Mouse (Mus musculus): ENCODE measurements around the gene Dntt.
A peak's percentile ranks its signal among the peaks of the same experiment; 100 is the strongest.

The Dntt gene

DNA sequence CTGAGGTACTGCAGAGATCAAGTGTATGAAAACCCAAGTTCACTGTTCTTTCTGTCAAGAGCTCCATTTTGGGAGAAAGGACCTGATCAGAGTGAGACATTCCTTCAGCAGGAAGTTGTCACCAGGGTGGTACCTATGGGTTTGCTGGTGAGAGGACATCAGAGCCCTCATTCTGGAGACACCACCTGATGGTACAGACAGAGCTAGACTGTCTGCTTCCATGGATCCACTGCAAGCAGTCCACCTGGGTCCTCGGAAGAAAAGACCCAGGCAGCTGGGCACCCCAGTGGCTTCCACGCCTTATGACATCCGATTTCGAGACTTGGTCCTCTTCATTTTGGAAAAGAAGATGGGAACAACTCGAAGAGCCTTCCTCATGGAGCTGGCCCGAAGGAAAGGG, at the start of gene Dntt:
Gene Dntt (plus strand): TSS at position 57 of the 400 bp plus-strand sequence.
- no peak for DNase-seq (ENCODE audit: low spot score)

DNA sequence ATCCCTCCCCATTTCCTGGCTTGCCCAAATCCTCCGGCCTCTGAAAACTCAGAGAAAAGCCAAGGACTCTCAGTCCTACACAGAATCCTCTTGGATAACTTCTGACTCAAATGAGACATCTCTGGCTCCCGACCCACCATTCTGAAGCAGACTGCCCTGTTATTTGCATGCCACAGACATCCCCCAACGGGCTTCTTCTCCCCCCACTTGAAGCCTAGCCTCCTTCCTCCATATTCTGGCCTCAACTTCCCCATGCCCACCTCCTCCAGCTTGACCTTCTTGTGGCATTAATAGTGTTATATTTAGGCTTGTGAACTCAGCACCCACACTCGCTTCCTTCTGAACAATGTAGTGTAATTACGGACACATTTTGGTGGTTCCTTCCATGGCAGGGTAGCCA, 48.4 kb upstream of the Dntt start:
- no peak for DNase-seq (ENCODE audit: low spot score)

DNA sequence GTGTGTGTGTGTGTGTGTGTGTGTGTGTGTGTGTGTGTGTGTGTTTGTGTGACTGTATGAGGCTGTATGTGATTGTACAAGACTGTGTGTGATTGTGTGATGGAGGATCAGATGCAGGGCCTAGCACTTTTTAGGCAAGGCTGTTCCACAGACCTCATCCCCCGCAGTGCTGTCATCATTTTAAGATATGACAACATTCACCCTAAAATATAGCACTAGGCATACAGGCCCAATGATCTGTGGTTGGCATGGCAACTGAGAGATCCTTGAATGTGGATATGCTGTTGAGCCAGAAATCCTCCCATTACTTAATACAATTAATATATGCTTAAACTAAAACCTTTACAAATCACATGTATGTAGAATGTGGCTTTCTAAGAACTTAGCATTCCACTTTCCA, 44.5 kb upstream of the Dntt start:
- DNase-seq (ENCODE audit: low spot score) = no peak

DNA sequence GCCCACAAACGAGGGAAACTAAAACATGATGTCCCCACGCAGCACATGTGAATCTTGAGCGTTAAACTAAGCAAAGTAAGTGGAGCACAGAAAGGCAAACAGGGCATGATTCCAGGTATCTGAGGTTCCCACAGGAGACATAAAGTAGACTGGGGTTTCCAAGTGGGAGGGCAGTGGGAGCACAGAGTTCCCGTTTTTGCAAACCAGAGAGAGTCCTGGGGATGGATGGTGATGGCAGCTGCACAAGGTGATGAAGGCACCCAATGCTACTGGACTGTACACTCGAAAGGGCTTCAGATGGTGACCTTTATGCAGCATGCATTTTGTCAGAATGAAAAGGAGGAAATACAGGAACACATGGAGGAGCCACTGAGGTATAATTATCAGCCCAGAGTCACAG, 40.2 kb upstream of the Dntt start:
- no peak for DNase-seq (ENCODE audit: low spot score)

DNA sequence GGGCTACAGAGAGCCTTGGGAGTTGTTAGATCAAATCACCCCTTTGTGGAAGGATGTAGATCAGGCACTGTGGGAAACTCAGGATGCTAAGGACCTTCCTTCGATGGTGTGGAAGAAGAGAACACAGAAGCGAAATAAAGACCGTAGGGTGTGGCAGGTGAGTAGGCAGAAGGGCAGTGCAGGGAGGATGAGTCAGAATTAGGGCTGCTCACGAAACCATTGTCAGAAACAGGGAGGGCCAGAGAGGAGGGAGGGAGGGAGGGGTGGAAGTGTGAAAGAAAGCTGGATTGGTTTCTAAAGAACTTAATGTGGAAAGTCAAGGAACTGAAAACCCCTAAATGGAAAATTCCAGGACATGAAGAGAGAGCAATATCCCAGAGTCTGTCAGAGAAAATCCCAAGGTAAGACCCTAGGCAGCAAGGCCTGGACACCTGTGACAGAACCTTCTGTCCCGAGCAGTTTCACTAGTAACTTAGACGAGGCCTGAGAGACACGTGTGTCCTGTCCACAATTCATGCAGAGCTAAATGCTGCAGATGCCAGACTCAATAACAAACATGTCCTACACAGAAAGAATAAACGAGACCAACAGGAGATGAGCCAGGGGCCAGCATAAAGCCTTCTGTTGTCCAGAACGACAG, 39.0 kb upstream of the Dntt start:
- no peak for DNase-seq (ENCODE audit: low spot score)

DNA sequence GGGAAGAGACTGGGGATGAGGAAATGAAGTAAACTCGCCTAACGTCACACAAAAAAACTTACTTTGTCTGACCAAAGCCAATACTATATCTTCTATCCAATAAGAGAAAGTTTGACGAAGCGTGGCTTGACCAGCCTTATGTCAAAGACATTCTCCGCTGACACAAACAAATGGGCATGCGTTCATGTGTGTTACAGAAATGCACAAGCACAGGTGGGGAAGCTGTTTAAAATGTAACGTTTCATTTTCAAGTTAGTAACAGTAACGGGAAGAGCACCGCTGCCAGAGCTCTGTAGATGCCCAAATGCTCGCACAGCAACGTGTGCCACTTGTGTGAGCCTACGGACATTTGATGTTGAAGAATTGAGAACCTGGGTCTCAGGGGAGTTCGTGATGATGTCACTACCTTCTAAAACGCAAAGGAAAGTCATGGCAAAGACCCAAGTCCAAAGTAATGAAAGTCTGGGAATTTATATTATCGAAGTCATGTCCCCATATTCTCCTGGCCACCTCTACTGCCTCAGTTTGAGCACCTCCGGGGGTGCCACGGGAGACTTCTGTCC, 38.2 kb upstream of the Dntt start:
- DNase-seq (ENCODE audit: low spot score) = no peak

DNA sequence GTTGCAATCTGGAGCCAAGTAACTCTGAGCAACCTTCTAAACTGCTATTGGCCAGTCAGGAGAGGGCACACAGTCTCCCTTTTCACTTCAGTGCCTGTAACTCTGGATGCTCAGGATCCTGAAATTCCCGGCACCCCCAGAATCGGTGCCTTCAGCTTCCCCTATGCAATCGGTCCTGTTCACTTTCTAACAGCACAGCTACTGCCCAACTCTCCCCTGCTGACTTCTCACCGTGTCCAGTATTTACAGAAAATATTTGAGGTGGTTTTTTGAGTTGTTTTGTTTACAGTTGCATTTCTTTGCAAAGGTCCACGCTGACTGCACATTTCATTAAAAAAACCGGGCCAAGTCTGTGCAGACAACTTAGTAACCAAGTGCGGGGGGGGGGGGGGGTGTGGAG, 37.4 kb upstream of the Dntt start:
- no peak for DNase-seq (ENCODE audit: low spot score)

DNA sequence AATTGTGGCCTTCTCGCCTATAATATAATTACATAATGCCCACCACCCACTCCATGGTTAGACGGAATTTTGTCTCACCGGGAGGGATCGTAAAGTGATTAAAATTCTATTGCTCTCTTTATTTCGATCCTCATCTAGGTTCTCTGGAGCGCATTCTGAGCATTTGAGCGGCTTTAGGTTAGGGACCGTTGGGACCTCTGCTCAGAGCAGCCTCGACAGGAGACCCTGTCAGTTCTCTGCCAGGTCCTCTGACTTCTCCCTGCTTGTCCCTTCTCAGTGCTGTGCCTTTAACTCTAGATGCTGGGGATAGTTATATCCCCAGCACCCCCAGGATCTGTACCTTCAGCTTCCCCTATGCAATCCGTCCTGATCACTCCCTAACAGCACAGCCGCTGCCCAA, 37.0 kb upstream of the Dntt start:
- no peak for DNase-seq (ENCODE audit: low spot score)

DNA sequence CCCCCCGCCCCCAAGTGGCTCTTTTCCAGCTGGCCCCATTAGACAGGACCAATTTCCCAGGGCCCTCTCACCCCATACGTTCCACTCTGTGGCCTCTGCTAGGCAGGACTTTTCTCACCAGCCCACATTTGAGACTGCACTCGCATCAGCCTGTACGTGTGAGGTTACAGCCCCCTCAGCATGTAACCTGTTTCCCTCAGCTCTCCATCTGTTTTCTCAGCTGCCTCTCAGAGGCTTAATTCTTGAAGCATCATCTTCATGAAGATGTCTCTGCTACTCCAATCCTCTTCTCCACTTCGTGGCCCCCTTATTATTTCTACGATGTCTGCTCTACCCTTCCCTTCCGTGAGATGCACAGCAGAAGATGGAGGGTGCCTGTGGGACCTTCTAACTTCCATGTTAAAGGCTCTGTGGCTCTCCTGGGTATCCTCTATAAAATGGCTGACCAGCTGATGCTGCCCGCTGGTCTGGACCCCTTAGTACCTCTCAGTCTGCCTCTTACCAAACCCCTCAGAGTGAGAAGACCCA, 36.5 kb upstream of the Dntt start:
- no peak for DNase-seq (ENCODE audit: low spot score)

DNA sequence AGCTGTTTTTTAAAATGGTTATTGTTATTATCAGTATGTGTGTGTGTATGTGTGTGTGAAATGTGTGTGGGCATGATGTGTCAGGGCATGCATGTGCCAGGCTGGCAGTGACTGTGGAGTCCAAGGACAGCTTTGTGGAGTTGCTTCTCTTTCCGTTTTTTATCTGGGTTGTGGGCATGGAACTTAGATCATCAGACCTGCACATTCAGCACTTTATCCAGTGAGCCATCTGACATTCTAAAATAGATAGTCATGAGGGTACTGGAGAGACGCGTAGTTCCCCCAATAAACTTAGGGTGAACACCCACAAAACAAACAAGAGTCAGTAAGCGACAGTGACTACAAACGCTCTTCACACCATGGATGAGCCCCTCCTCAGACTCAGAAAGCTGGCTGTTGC, 35.7 kb upstream of the Dntt start:
- no peak for DNase-seq (ENCODE audit: low spot score)

DNA sequence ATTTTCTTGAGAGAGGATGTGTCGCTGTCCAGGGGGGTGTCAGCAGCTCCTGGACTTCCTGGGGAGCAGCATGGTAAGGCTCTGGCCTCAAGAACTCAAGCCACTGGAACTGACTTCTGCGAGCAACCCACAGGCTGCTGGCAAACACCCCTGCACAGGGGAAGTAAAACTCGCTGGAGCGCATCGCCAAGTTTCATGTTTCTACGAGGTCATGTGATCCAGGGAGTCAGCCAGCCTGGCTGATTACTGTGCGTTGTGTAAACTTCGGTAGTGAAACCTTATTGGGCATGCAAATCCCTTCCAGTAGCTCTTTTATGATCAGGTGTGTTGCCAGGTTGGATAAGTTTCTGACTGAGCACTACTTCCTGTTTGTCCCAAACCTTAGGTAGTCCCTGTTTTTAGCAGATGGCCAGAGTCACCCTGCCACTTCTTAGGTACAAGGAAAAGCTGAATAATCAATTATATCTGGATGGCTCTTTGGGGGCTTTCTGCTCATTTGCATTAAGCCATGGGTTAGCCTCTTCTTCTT, 35.0 kb upstream of the Dntt start, which contains the start of gene Blnk:
Gene Blnk (minus strand): TSS at position 479 of the 529 bp plus-strand sequence.
- DNase-seq (ENCODE audit: low spot score) = peak; percentile 71

DNA sequence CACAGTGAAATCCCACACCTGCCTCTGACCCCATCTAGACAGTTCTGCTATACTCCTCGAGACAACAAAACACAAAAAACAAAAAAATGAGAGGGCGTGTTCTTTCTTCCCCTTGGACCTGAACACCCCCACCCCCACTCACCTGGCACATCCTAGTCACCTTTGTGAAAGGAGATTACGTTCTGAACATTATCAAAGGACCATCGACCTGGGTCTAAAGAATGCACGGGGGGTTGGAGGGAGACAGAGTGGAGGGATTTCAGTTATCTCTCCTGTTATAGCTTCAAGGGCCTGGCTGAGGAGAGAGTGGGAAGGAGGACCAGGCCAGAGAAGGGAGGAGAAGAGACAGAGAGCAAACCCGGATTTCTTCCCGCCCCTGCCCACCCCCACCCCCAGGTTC, 34.2 kb upstream of the Dntt start:
- DNase-seq (ENCODE audit: low spot score) = no peak

DNA sequence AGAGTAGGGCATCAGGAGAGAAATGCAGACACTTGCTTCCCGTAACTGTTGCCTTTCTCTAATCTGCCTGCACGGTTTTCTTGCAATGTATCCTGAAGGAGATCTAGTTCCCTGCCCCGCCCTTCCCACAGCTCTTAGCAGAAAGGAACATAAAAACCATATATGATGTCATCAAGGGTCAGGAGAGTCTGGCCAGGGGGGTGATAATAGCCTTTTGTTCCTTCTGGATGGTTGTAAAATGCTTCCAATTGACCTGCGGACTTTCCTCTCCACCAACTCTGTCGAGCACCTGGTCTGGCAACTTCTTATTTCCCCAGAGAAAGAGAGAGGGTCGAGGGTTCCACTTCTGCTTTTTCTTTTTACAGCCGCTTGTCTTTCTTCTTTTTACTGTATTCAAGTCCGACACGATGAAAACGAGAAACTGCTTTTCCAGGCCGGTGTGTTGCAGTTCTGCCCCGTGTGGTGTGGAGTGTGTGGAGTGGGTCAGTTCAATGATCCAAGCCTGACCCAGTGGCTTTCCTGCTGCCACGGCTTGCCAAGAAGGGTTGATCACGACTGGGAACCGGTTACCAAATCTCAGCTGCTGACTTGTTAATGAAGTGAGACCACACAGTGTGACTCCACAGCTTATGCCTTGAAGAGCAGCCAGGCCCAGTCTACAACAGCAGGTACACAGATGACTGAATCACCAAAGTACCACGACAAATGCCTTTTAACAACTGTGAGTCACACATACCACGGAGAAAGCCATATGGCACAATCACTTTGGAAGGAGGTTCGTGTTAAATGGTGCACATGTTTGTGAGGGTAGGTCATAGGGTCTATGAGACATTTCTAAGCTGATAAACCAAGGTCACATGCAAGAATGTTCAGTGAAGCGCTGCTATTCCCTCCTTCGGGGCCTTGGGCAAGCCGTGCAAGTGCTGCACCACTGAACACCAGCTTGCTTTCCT, 33.4 kb upstream of the Dntt start:
- no peak for DNase-seq (ENCODE audit: low spot score)

DNA sequence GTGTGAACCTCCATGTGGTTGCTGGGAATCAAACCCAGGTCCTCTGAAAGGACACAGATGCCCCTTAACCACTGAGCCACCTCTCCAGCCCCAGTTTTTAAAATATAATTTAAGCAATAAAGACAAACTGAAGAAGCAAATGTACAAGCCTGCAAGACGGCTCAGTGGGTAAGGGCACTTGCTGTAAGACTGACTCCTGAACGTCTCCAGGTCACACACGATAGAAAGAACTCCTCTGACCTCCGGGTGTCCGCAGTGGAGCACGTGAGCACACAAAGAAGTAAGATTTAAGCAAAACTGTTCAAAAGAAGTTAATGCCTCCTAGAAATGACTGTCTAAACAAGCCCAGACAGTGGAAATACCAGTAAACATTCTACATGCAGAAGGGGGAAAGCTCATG, 32.4 kb upstream of the Dntt start:
- DNase-seq (ENCODE audit: low spot score) = no peak

DNA sequence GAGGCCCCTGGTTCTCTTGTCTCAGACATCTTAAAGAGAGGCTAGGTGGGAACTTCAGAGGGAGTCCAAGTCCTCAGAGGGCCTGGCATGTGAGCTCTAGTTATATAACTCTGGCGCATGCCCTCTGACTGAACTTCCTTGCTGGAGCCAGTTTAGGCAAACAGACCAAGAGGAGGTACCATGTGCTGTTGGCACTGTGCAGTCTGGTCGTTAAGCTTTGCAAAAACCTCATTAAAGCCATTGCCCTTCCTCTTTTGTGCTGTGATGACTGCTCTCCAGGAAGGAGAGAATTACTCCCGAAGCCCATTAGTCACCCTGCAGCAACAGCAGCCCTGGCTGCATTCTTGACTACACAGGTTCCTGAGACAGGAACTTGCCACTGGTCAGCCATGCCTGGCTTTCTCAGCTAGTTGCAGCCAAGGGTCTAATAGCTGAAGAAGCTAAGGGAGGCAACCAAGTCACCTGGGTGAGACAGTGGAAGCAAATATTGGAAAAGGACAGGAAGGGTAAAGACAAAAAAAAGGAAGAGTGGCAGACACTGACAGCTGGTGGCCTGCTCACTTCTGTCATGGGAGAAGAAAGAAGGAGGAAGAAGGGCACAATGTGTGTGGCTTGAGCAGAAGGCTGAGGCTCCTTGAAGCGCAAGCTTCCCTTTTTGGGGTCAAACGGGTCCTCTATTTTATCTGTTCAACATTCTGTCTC, 30.5 kb upstream of the Dntt start:
- no peak for DNase-seq (ENCODE audit: low spot score)

DNA sequence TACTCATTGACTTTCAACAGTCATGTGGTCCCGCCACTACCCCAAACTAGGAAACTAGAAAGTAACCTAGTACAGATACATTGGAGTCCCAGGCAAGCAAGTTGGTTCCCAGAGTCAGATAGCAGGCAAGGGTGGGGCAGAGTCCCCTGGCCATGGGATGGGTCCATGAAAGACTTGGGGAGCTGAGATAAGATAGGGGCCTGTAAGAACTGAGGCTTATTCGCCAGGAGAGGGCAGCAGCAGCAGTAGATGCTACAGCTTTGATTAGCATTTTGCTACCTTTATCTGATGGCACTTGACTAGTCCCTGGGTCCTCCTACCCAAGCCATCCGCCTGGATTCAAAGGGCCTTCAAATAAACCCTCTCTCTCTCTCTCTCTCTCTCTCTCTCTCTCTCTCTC, 29.5 kb upstream of the Dntt start:
- DNase-seq (ENCODE audit: low spot score) = no peak

DNA sequence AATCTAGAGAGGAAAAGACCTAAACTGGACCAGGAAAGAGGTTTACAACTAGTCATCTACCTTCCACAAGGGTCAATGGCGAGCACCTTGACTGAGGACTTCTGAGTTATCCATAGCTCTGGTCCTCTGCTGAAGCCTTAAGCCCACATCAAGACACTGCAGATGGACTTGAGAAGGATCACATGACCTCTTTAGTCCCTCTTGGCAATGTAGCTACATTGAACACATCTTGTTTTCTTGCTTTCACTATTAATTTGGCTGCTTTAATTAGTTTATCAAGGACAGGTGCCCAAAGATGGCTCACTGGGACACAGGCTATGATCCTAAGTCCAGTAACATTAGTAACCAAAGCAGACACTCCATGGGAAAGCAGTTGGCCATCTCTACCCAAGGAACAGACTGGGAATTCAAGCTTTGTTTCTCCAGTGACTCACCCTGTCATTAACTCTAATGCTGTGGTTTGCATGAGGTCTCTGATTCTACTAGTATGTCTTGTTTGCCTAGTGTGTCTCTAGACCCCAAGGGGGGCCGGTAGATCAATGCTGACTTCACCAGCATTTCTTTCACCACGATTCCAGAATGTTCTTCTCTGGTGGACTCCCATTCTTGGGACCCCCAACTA, 25.3 kb upstream of the Dntt start:
- no peak for DNase-seq (ENCODE audit: low spot score)

DNA sequence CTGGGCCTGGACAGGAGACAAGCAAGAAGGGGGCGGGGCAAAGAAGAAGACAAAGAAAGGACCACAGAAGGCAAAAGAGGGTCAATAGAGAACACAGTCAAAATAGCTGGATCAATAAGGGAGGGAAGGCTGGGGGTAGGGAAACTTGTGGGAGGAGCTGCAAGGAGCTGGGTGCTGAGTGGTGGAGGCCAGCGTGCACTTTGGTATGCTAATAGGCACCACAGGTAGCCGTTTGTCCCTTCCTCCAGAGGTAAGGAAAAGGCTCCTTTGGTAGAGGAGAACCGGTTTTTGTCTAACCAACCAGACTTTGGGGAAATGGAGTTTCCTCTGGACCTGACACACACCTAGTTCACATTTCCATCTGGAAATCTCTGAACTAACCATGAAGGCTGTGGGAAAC, 22.5 kb upstream of the Dntt start:
- no peak for DNase-seq (ENCODE audit: low spot score)

DNA sequence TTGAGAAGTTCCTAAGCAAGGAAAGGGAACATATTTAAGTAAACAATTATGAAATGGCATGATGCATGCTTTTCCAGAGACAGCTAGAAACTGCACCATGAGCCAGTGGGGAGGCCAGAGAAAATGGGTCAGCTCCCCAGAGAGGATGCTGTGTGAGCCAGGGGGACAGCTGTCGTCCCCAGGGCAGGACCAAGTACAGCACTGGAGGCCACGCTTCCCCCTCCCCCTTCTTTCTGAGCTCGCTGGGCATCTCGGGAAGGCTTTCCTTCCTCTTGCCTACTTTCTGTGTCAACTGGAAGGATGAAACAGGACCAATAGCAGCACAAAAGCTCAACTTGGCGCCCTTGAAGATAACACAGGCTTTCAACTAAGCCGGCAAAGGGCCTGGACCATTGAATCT, 21.7 kb upstream of the Dntt start:
- no peak for DNase-seq (ENCODE audit: low spot score)

DNA sequence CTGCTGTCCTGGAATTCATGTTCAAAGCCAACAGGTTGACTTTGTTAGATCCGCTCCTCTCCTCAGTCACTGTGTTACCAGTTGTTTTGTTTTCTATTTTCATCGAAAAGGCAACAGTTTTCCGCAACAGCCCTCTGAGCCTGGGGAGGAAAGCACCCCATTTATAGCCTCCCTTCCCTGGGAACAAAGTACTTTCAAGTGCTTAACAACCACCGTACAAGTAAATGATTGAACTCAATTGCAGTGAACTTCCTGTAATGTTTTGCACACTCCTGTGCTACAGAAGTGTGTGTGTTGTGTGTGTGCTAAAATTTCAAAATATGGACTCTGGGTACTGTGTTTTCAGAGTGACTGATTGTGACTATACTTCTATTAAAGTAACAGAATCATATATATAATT, 21.3 kb upstream of the Dntt start:
- DNase-seq (ENCODE audit: low spot score) = no peak

DNA sequence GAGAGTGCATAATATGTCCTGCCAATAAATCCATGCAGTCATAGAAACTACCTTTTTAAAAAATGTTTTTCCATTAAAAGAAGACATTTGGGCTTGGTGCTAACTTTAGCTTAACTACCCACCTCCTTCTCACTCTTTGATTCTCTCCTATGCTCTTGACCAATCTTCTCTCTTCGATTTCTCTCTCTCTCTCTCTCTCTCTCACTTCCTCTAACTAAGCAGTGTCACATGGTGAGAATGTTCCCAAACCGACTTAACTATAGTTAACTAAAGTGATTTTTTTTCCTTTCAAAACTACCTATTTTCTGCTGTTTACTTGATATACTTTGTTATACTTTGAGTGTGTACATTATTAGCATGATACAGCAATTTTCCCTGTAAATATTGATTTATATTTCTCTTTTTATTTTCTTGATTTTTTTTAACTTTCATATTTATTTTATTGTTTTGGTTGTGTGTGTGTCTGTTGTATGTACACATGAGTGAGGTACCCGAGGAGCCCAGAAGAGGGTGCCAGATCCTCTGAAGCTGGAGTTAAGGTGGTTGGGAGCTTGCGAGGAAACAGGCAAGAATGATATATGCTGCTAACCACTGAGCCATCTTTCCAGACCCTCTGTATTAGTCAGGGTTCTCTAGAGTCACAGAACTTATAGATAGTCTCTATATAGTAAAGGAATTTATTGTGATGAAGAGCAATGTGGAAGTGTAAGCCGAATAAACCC, 20.2 kb upstream of the Dntt start:
- DNase-seq (ENCODE audit: low spot score) = no peak

Measured in layer of hippocampus, adult 9-10 months (tissue).